Mouse (Mus musculus): Measurements from ENCODE around the gene Car8.

DNA sequence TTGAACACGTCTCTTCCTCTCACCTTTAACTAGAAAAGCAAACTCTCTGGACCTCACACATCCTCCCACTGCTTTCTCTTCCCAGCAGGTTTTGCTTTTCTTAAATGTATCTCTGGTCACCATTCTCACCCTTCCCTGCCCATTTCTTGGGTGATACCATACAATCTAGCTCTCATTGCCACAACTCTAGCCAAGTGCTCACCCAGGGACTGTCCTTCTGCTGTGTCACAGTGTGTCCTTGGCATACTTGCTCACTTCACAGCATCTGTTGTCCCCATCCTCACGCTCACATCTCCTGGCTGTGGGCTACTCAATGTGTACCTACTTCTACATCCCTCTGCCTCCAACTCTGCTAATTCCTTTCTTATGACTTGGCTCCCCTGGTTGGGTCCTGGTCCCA, 37.2 kb downstream of the Car8 start:
- TF ChIP-seq CTCF (IDR thresholded peaks at IDR 0.05; ENCODE audit: low read depth, low read length) (no peak), POLR2A (IDR thresholded peaks at IDR 0.05; ENCODE audit: borderline replicate concordance, low read depth, low read length) (no peak)
